Mouse (Mus musculus) kidney, adult 2 months (tissue): ENCODE data around the gene Mfsd5. TPM values are rescaled to one million over a fixed set of nuclear protein-coding genes. Genes with fewer than 3 reads are reported as not detected.

Experiments used
- DNase-seq: peaks from one replicate; pipeline ENCODE4 v3.0.0; 2021
- H3K27ac ChIP-seq: fragments of 200-500 bp; 2 replicates; pipeline ENCODE4 v1.5.1; 2012; ENCODE audit warnings: low read depth, low read length, control low read depth, inconsistent platforms; ENCODE audit not compliant: insufficient read depth
- H3K27me3 ChIP-seq: fragments of 200-500 bp; replicated peaks from 2 replicates; pipeline ENCODE4 v1.6.1; 2012; ENCODE audit warnings: mild to moderate bottlenecking, moderate library complexity, low read length, inconsistent platforms; ENCODE audit not compliant: control insufficient read depth, insufficient read depth
- H3K36me3 ChIP-seq: fragments of 200-500 bp; 2 replicates; pipeline ENCODE4 v1.6.1; 2012; ENCODE audit warnings: mild to moderate bottlenecking, moderate library complexity, low read length, inconsistent platforms; ENCODE audit not compliant: control insufficient read depth, insufficient read depth
- H3K4me1 ChIP-seq: fragments of 200-500 bp; 2 replicates; pipeline ENCODE4 v1.6.1; 2011; ENCODE audit warnings: low read length; ENCODE audit not compliant: control insufficient read depth, insufficient read depth
- H3K4me3 ChIP-seq: fragments of 200-500 bp; 2 replicates; pipeline ENCODE4 v1.5.1; 2011; ENCODE audit warnings: mild to moderate bottlenecking, low read depth, low read length, control low read depth; ENCODE audit not compliant: insufficient read depth
- CTCF ChIP-seq: fragments of 200-500 bp; conservative IDR thresholded peaks from 2 replicates; pipeline ENCODE4 v1.5.1; 2011; ENCODE audit warnings: low read depth, mild to moderate bottlenecking, control low read depth, low read length, moderate library complexity, mixed read lengths; ENCODE audit not compliant: insufficient read depth, insufficient read length
- POLR2A ChIP-seq: fragments of 200-500 bp; IDR thresholded peaks from one replicate; pipeline ENCODE4 v1.6.1; 2011; ENCODE audit warnings: low read depth, low read length, control low read depth
- WGBS: fragments of 180-500 bp; shearing (Covaris S2); methylation state at CpG from one replicate; pipeline ENCODE4 v1.1.7; 2018; 5-methylcytosine and 5-hydroxymethylcytosine counted together
- polyA plus RNA-seq: library from polyadenylated mRNA; depleted of rRNA; stranded (reverse); fragments of >200 nt; gene quantifications from 2 replicates; pipeline ENCODE4 v1.2.3, GENCODE M21; 2012

Mfsd5 gene
- polyA plus RNA-seq, 1 experiment = 66.5 TPM

DNA sequence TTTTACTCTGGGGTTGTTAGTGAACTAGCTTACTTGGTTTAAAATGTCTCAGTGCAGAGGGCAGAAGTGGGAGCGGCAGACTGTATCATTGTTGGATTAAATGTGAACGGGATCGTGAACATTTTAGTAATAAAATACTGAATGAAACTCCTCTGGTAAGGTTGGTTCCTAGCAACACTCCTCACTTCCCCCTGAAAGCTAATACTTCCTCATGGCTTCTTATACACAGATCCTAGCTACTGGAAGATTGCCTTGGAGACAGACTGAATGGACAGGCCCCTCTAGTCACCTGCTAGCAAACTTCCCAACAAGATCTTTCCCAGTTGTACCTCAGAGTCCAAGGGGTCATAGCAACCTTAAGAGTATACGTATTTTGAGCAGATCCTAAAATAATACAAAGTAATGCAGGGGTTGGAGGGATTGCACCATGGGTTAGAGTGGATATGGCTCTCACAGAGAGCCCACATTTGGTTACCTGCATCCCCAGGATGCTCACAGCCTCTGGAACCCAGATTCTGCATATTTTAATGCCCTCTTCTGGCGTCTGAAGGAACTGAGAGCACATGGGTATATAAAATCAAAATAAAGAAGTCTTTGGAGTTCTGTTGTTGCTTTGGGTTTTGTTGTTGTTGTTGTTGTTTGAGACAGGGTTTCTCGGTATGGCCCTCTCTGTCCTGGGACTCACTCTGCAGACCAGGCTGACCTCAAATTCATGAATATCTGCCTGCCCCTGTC, 5.1 kb upstream of the Mfsd5 start:
- Histone ChIP-seq H3K27ac (no peak overlapping the region), H3K4me3 (no peak overlapping the region), H3K36me3 (no peaks in the 10 kb centered on the region), H3K4me1 (no peaks in the 10 kb centered on the region), H3K27me3 (no peaks in the 10 kb centered on the region)
- DNase-seq = no peak
- WGBS = 67% methylated on average over 6 of the region's 6 CpGs
- TF ChIP-seq CTCF (no peak), POLR2A (no peak)

DNA sequence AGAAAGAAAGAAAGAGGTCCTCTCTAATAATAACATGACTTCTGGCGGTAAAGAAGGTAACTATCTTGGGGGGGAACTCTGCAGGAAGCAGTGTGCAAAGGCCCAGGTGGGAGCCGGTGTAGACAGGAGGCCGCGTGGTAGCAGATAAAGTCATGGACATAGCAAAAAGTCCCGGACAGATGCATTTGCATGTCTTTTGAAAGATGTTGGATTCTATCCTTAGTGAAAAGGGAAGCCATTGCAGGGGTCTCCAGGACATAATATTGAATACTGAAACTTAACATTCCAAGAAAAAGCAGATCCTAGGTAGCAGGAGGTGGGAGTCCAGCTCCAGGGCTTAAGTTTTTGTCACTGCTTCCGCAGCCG, 545 bp upstream of the Mfsd5 start:
- H3K4me1 ChIP-seq = peaks cover 3% of the 10 kb centered on the region; the same call in 1 of the 2 replicates
- no peaks in the 10 kb centered on the region for H3K27me3 ChIP-seq
- TF ChIP-seq POLR2A (no peak), CTCF (no peak)
- 43% methylated on average over 7 of the region's 7 CpGs for WGBS
- H3K27ac ChIP-seq = peak overlapping the region; percentile 76
- peak overlapping the region; percentile 87 for H3K4me3 ChIP-seq
- no peak for DNase-seq
- no peaks in the 10 kb centered on the region; the same call in 1 of the 2 replicates for H3K36me3 ChIP-seq

DNA sequence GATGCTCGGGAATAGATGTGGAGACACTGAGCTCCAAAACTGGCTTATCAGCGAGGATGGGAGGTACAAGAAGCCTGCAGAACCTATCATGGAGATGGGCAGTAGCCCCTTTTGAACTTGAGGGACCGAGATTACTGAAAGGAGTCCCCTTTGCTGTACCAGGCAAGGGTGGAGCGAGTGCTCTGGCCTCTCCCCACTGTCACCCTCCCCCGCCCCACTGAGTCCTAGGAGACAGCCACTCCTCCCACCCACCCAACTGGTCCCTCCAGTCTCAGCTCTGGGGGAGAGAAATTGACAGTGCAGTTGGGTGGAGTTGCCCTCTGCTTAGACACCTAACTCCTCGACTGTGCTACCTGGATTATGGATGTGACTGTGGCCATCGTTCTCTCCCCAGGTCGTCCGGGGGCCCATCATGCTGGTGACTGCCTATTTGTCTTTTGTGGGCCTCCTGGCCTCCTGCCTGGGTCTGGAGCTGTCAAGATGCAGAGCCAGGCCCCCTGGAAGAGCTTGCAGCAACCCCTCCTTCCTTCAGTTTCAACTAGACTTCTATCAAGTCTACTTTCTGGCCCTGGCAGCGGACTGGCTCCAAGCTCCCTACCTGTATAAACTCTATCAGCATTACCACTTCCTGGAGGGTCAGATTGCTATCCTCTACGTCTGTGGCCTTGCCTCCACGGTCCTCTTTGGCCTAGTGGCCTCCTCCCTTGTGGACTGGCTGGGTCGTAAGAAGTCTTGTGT, 698 bp downstream of the Mfsd5 start:
- H3K4me1 ChIP-seq = peaks cover 3% of the 10 kb centered on the region; the same call in 1 of the 2 replicates
- H3K27me3 ChIP-seq = no peaks in the 10 kb centered on the region
- TF ChIP-seq CTCF = no peak
- no peak for TF ChIP-seq POLR2A
- H3K27ac ChIP-seq = peak overlapping the region; percentile 86
- H3K4me3 ChIP-seq = peak overlapping the region; percentile 87
- 22% methylated on average over 13 of the region's 13 CpGs for WGBS
- no peak for DNase-seq
- H3K36me3 ChIP-seq = no peaks in the 10 kb centered on the region; the same call in 1 of the 2 replicates

DNA sequence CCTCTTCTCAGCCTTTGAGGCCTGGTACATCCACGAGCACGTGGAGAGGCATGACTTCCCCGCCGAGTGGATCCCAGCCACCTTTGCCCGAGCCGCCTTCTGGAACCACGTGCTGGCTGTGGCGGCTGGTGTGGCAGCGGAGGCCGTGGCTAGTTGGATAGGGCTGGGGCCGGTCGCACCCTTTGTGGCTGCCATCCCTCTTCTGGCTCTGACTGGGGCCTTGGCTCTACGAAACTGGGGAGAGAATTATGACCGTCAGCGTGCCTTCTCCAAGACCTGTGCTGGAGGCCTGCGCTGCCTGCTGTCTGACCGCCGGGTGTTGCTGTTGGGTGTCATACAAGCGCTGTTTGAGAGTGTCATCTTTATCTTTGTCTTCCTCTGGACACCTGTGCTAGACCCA, 1.4 kb downstream of the Mfsd5 start:
- peaks cover 3% of the 10 kb centered on the region; the same call in 1 of the 2 replicates for H3K4me1 ChIP-seq
- WGBS = 95% methylated on average over 19 of the region's 19 CpGs
- TF ChIP-seq POLR2A (no peak), CTCF (no peak)

DNA sequence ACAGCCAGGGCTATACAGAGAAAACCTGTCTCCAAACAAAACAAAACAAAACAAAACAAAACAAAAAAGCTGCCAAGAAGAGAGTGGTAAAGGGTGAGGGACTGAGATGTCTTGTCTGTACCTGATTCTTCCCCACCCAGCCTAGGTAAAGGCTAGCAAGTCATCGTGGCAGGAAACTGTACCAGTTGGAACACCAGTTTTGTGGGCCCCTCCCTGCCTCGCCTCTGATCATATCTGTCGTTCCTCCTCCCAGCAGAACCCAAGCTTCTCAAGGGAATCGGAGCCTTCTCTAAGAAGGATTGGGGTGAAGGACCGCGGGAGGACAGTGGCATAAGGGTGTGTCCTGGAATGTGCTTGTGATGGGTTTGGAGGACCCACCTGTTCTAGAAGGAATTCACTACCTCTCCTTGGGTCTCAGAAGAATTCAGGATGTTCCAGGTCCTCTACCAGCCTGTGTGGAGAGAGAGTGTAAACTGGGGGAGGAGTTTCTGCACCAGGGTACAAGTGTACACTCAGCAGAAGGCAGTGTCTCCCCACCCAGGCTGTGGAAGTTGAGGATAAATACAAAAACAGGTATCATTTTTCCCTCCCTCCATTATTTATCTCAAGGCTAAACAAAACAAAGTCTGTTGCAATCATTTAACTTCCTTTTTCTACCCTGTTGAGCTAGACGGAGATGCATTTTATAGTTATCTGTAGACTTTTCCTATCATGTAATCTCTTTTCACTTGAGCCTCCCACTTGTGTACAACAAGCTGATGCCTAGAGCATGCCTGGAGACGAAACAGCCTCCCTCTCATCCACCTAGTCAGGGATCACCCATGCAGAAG, 3.4 kb downstream of the Mfsd5 start:
- no peaks in the 10 kb centered on the region for H3K27me3 ChIP-seq
- peaks cover 3% of the 10 kb centered on the region; the same call in 1 of the 2 replicates for H3K4me1 ChIP-seq
- TF ChIP-seq CTCF (no peak), POLR2A (no peak)
- no peak overlapping the region for H3K4me3 ChIP-seq
- no peak overlapping the region for H3K27ac ChIP-seq
- DNase-seq = no peak
- H3K36me3 ChIP-seq = no peaks in the 10 kb centered on the region; the same call in 1 of the 2 replicates
- WGBS = 70% methylated on average over 8 of the region's 8 CpGs

More for the DNA sequence above, 1.4 kb downstream of the Mfsd5 start:
- H3K4me3 ChIP-seq = no peak overlapping the region
- no peaks in the 10 kb centered on the region for H3K27me3 ChIP-seq
- DNase-seq = no peak
- no peak overlapping the region for H3K27ac ChIP-seq
- no peaks in the 10 kb centered on the region; the same call in 1 of the 2 replicates for H3K36me3 ChIP-seq

DNA sequence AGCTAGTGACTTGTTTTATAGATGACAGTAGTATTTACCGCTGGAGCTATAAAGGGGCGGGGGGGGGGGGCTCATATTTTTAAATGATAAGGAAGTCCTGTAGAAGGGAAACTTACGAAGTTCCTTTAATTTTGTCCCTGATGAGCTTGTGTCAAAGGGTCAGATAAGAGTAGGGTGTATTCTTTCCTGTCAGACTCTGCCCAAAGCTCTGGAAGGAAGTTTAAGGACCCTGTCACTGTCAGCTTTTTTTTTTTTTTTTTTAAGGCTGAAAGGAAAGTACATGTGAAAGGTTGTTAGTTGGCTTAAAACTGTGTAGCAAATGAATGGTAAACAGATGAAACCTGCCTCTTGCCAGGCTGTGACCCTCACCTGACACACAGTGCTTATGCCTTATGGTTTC, 4.4 kb downstream of the Mfsd5 start:
- 62% methylated on average over 3 of the region's 3 CpGs for WGBS
- TF ChIP-seq POLR2A (no peak), CTCF (no peak)

More for the DNA sequence above, 4.4 kb downstream of the Mfsd5 start:
- Histone ChIP-seq H3K4me3 (no peak overlapping the region), H3K27me3 (no peaks in the 10 kb centered on the region), H3K27ac (no peak overlapping the region), H3K4me1 (peaks cover 3% of the 10 kb centered on the region; the same call in 1 of the 2 replicates), H3K36me3 (no peaks in the 10 kb centered on the region; the same call in 1 of the 2 replicates)
- DNase-seq = peak; percentile 31
